Mouse (Mus musculus): ENCODE data around the gene Rgmb.

Gene Rgmb

DNA sequence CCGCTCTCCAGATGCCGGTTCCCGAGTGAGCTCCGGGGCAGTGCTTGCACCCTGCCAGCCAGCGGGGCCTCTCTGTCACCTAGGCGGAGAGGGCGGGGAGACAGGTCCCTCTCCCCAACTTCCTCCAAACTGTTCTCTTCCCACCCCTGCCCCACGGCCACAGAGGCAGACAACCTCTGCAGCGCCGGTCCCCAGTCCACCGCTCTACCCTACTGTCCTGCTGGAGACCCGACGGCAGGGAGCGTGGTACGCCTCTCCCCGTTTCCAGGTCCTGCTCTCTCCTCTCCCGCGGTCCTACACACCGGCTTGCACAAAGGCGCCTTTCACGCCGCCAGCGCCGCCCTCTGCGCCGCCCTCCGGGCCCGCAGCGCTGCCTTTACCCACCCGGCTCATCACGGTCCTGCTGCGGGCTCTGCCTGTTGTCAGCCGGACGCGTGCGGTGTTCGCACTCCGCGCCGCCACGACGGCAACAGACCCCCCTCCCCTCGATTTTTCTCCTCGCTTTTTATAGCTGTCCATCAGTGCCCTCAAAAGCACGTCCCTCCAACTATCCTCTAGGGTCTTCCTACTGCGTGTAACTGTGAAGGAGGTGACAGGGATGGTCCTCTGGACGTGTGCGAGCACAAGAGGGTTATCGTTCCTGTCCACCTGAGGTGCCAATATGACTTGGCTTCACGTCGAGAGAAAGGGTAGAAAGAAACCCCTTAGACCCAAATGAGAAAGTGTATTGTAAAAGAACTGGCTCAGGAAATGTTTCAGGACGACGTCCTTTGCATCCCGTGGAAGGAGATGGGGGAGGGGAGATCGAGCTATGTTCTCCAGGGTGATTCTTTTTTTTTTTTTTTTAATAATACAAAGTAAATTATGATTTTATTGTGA lies at the start of gene Rgmb:
Rgmb (minus strand) TSS at position 274 of the 879 bp plus-strand sequence.
- DNase-seq: no peak

- DNase-seq: no peak
Measured at GRCm38 (mm10) chr17:15874765-15875164, 43.9 kb upstream of the Rgmb start.

- DNase-seq: no peak
Measured at GRCm38 (mm10) chr17:15872093-15872492, 41.3 kb upstream of the Rgmb start.

GRCm38 (mm10) chr17:15865249-15865648 lies 34.4 kb upstream of the Rgmb start:
- DNase-seq: no peak

GRCm38 (mm10) chr17:15862355-15862754 lies 31.5 kb upstream of the Rgmb start:
- DNase-seq: peak; percentile 4

- DNase-seq: no peak
Measured at GRCm38 (mm10) chr17:15853121-15853520, 22.3 kb upstream of the Rgmb start.

GRCm38 (mm10) chr17:15850544-15850943 lies 19.7 kb upstream of the Rgmb start:
- no peak for DNase-seq

GRCm38 (mm10) chr17:15841425-15841824 lies 10.6 kb upstream of the Rgmb start:
- no peak for DNase-seq

DNA sequence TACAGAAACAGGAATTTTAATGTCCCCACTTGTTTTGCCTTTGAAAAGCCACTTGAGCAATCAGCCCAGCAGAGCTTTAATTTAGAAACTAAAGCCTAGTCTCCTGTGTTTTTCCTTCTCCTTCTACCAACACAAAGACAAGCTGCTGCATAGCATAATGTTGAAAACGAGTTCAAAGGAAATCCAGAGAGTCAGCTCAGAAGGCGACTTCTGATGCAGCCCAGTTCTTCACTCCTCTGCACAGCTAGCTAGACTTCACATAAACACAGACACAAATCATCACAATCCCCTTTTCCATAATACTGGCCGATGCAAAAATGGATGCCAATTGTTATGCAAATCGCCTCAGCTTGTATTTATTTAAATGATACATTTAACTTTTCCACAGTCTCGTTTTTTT lies 1.6 kb upstream of the Rgmb start:
- DNase-seq: no peak

DNA sequence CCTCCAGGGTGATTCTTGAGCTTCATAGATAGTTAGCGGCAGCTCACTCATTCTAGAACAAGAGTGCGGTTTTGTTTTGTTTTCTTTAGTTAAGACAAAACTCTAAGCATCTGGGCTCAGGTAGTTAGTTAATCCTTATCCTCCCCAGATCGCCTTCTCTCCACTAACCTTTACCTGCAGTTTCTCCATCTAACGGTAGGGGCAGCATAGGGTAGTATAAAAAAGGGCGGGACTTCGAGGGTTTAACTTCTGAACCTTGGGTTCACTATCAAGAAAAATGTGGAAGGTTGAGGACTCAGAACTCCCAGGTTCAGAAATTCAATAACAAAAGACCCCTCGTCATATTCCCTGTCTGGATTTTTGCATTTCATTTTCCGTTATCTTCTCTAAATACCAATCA lies 971 bp upstream of the Rgmb start:
- DNase-seq: no peak

DNA sequence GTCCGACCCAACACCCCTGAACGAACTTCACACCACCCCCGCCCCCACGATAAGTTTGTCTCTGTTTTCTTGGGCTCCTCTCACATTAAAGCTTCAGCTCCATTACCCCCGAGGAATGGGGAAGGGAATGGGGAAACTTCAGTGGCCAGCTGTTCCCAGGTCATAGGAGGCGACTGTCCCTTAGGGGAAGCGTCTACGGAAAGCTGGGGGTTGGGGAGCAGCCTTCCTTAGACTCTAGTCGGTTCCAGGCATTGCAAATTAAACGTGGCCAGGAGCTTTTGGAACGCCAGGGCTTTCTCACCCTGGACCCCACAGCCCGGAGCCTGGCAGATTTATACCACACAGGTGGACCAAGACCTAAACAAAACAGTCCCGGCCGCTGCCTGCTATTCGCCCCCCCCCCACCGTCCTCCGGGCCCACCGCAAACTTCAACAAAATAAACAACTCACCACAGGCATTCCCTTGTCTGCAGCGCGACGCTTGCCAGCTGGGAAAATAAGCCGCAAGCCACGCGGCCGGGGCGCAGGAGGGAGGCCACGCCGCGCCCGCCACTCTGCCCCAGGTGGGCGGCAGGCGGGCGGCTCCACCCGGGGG lies 571 bp downstream of the Rgmb start:
- no peak for DNase-seq

DNA sequence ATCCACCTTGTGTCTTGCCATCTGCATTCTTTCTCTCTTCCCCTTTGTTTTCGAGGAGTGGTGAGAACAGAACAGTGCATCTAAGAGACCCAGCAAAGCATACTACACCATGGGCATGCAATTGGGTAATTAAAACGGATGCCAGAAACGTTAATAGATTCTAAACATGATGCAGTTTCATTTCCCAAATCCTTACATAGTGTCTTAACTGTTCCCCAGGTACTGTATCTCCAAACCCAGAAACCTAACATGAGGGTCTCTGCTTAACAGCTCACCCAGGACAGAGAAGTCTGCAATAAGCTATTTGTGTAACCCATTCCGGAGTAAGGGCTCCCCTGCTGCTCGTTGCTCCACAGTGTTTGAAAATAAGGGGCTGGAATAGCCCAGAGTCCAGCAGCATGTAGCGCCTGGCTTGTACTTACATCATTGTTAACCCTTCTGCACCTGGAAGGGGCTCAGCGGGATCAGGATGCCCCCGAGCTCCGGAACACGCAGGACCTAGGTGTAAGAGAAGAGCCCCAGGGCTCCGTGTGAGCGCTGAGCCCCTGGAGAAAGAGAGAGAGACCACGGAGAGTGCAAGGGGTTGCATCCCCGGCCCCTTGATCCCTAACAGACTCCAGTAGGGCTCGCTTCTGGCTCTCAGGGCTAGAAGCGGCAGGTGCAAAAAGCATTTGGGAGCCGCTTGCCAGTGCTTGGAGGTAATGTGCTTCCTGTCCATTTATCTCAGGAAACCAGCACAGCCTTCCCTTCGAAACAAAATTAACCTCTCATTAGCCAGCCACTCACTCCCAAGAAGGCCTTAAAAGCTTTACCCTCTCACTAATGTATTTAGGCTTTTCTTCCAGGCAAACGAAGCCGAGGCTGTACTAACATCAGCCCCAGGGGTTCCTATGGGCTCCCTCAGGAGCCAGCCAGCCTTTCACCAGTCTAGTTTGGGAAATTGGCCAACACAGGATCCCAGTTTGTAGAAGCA lies 1.4 kb downstream of the Rgmb start:
- no peak for DNase-seq

DNA sequence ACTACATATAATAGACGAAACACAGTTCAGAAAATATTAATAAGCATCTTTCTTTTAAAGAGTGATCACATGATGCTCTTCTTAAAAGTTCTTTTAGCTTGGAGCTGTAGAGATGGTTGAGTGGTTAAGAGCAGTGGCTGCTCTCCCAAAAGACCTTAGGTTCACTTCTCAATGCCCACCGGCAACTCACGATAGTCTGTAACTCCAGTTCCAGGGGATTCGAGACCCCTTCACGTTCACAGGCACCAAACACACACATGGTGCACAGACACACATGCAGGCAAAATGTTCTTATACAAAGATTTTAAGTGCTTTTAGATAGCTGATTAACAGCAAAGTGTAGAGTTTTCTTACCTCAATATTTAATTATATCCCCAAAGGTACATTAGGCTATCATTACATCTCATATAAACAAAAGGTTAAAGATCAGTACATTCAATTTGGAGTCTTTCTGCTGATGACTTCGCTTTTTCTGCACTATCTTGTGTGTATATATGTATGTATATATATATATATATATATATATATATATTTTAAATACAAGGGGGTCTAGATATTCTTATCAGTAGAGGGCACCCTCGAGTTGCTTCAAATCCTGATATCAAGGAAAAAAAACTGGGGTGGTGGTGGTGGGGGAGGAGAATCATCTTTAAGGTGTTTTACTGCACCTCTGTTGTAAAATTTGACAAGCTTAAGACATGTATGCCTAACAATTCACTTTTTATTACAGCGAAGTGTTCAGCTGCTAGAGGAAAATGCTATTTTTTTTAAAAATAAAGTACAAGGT lies 2.5 kb downstream of the Rgmb start:
- no peak for DNase-seq

GRCm38 (mm10) chr17:15826928-15827327 lies 3.9 kb downstream of the Rgmb start:
- no peak for DNase-seq

DNA sequence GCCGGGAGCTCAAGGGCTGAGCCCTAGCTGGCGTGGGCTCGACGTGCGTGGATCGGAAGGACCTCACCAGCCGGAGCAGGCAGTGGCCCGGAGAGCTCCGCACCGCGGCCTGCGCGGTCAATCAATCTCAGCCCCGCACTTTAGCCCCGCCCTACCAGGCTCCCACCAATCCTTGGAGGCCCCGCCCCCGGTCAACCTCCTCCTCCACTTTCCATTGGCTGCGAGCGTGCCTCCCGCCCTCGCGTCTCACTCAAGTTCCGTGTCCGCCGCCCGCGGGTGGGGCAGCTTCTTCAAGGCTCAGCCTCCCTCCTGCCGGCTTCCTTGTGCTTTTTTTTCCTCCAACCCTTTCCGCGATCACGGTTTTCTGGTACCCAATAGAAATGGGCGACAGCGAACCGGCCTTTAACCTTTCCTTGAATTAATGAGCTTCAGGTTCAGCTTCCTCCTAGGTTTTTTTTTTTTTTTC lies 4.4 kb downstream of the Rgmb start:
- DNase-seq: peak; percentile 99

DNA sequence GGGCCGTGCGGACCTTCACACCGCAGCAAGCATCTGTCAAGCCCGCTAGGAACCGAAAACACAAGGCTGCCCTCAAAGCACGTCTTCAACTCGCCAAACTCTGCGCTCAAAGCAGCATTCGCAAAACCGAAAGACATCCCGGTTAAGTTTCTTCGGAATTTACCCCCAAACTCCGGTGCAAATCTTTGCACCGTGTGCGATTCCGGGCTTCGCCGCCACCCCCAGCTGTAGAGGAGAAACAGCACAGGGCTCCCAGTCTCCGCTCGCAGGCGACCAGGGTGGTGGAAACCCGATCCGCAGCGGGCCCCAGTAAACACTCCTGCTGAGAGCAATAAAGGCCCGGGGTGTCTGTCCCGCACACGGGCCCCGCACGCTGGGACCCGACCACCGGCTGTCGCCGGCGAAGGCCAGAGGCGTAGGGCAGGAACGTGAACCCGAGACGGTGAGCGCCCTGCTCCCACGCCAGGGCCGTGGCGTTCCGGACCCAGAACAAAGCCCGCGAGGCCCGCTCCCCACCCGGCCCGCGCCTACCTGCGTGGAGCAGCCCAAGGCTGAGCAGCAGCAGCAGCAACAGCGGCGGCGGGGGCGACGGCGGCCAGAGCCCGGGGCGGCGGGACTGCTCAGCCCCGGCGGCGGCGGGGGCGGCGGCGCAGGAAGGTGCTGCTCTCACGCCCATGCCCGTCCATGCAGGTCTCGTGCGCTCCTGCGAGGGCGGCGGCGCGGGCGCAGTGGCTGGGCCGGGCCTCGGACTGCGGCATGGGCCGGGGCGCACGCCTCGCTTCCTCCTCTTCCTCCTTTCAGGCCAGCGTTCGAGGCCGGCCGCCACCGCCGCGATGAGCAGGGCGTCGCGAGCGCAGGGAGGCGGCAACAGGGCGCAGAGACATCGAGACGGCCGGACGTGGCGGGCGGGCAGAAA lies 5.1 kb downstream of the Rgmb start:
- DNase-seq: peak; percentile 52

DNA sequence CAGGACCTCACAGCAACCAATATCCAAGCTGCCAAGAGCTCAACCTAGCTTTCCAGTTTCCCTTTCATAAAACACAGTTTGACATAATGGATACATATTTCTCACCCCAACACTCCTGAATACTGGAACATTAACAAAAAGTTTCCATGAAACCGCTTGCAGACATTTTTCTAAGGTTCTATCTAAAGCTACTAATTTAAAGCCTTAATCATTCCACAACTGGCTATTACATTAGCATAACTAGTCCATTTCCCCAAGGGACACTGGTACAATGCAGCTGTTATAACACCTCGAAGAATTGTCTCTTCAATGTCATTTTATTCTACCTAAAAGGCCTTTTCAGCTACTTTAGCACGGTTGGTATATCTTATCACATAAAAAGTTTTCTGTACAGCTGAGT lies 6.0 kb downstream of the Rgmb start:
- no peak for DNase-seq

GRCm38 (mm10) chr17:15824337-15824736 lies 6.5 kb downstream of the Rgmb start:
- DNase-seq: no peak

DNA sequence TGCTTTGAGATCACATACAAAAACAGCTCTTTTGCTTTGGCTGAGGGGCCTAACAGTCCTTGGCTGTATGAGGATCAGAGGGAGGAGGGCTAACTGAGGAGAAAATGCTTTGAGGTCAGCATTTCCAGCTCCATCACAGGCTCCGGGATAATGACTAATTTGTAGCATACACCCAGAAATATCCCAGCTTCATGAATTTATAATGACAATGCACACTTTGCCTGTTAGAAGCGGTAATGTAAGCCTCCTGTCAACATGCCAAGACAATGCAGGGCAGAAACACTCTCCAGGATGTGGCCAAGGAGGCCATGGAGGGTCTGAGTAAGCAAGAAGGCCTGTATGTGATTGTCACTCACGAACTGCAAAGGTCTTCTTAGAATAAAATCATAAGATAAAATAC lies 7.0 kb downstream of the Rgmb start:
- DNase-seq: no peak

DNA sequence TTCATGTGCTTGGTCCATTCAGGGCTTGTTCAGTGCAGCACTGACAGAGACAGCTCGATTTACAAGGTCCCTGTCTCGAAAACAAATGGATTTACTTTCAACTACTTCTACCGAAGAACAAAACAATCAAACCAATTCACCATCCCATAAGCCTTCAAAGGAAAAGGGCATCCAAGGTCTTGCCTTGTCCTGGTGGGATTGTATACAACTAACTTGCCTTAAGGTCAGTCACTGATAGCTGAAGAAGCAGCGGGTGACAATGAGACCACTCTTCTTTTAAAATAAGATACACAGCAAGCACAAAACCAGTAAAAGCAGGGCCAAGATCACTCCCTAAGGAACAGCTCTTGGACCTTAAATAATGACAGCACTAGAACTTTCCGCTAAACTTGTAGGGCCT lies 7.6 kb downstream of the Rgmb start:
- DNase-seq: no peak

DNA sequence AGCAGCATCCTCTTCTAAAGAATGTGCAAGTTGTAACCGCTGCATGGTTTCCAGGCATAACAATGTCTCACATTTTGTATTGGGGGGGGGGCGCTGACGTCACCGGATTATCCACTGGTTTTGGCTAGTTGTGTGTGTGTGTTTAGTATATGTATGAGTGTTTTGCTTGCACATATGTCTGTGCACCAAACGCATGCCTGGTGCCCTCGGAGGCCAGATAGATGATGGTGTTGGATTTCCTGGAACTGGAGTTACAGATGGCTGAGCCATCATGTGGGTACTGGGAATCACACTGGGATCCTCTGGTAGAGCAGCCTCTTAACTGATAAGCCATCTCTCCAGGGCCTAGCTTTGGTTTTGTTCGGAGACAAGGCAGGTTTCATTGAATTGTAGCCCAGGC lies 8.5 kb downstream of the Rgmb start:
- no peak for DNase-seq
